Mouse (Mus musculus) embryo, embryonic 10 days (tissue): ENCODE measurements at regions not wholly inside any gene's neighbourhood (a gene's known extent, or its start where the extent isn't known, plus 50 kb on each side); places are given as distances from the start of the nearest gene placed in this dataset.

ENCODE experiments used
- DNase-seq: peaks from one replicate; pipeline ENCODE4 v3.0.0-alpha.2; 2015; ENCODE audit warnings: low spot score

GRCm38 (mm10) chr1:125307223-125307622, 128.3 kb downstream of the Actr3 start:
- DNase-seq = no peak

DNA sequence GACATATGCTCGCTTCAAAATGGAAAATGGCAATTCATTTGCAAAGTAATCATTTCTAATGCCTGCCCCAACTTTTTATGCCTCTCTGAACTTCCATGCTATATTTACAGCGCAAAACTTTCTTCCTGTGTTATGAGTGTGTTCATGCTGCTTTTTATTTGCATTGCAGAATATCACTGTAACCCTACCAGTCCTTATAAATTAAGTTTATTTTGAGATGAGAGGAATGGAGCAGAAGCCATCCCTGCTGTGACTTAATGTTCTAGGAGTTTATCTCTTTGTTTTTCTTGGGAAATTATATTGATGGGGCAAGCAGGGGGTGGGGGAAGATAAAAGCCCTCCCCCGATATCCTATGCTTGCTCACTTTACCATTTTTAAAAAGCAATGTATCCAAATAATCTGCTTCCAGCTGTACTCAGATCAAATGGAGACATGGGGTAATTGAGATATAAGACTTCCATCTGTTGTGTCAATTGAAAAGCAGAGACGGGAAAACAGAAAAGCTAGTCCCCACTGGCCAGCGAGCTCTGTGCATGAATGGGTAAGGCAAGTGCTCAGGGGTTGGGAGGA, 136.9 kb downstream of the Actr3 start:
- no peak for DNase-seq

DNA sequence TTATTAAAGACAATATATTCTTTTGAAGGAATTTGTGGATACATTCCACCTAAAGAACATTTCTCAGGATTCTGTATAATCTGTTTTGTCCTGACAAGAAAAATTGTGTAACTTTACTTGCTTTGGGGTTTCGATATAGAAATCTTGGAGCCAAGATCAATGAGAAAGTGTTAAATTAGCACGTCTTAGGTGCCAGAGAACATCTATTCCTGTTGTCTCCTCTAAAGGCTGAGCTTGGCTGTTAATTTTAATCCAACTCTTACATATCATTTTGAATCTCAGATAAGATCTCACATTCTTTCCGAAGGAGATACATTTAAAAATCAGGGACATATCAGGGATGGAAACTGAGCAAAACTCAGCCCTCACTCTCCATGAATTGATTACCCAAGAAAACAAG, 139.9 kb downstream of the Actr3 start:
- no peak for DNase-seq

DNA sequence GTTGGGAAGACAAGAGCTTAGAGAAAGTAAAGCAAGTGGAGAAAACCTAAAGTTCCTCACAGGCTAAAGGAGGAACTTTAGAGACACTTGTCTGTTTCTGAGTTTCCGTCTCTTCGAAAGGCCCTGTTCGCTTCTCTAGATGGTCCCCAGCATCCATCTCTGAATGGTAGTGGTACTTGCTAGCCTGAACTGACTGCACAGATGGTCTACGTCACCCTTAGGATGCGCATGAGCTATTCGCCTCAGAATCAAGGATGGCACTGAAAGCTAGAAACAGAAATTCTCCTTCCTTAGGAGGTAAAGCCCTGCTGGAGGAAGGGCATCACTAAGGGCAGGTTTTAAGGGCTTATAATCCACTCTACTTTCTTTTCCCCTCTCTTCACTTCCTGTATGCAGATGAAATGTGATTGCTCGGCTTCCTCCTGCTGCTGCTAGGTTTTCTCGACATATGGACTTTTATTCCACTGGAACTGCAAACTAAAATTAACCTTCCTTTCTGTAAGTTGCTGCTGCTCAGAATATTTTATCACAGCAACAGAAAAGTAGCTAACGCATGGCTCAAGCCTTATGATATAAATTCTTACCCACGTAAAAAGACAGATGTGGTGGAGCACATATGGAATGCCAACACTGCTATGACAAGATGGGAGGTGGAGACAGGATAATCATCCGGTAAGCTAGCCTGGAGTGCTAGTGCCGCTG, 145.1 kb downstream of the Actr3 start:
- DNase-seq = no peak

- DNase-seq = no peak
Measured at GRCm38 (mm10) chr1:125286347-125286746, 149.2 kb downstream of the Actr3 start.

GRCm38 (mm10) chr1:125284693-125285092, 150.8 kb downstream of the Actr3 start:
- no peak for DNase-seq

DNA sequence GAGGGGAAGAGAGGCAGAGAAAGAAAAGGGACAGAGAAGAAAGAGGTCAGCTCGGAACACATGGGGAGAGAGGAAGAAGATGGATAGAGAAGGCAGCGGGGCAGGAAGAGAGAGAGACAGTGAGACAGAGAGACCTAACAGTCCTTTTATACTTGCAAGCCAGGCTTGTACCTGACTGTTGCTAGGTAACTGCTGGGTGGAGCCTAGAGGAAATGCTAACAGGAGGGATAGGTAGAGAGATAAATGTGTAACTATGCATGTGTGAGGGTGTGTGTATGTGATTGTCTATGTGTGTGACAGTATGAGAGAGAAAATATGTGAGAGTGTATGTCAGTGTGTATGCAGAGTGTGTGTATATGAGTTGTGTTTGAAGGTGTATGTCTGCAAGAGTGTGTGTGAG, 161.8 kb downstream of the Actr3 start:
- no peak for DNase-seq

DNA sequence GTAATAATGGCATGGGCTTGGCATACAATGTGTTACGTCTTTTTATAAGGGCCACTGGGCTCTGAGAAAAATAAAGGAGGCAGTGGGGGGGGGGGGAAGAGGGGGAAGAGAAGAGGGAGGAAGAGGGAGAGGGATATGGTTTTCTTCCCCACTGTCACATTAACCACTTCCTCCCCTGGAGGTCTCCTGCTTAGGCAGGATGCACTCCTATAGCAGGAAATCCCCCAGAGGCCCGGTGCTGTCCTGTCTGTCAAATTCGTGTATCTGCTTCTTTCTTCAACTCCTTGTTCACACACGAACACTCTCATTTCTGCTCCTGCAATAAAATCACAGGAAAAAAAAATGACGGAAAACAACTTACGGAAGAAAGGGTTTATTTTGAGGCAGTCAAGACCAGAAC, 171.8 kb downstream of the Actr3 start:
- DNase-seq = no peak

GRCm38 (mm10) chr1:125263068-125263467, 172.5 kb downstream of the Actr3 start:
- no peak for DNase-seq

DNA sequence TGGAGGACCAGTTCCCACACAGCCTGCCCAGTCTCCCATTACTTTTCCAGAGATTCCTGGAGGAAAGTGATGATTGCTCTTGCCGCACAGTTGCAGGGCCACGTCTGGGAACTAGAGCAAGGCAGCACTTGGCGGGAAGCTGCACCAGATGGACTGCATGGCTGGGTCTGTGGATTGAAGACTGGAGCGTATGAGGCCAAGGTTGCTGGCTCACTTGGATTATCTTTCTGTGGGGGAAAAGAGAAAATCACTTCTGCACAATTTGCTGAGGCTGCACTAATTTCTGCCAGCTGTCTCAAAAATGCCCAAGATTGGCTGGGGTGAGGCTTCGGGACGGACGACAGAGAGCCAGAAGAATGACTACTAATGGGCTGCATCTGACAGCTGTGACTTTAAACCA, 193.2 kb downstream of the Actr3 start:
- no peak for DNase-seq

DNA sequence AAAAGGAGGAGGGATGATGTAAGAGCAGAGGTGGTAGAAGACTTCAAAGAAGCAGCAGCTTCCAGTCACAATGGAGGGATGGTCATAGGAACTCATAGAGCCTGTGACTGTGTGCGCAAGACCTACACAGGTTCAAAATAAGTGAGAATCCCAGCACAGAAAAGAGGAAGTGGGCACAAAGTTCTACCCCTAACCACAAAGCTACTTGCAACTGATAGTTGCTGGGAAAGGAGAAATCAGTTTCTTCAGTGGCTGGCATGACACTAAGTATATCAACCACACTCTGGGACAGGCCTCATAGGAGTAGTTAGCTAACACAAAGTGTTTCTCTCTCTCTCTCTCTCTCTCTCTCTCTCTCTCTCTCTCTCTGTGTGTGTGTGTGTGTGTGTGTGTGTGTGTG, 193.8 kb downstream of the Actr3 start:
- no peak for DNase-seq

- no peak for DNase-seq
Measured at GRCm38 (mm10) chr1:125237595-125237988, 197.9 kb downstream of the Actr3 start.

DNA sequence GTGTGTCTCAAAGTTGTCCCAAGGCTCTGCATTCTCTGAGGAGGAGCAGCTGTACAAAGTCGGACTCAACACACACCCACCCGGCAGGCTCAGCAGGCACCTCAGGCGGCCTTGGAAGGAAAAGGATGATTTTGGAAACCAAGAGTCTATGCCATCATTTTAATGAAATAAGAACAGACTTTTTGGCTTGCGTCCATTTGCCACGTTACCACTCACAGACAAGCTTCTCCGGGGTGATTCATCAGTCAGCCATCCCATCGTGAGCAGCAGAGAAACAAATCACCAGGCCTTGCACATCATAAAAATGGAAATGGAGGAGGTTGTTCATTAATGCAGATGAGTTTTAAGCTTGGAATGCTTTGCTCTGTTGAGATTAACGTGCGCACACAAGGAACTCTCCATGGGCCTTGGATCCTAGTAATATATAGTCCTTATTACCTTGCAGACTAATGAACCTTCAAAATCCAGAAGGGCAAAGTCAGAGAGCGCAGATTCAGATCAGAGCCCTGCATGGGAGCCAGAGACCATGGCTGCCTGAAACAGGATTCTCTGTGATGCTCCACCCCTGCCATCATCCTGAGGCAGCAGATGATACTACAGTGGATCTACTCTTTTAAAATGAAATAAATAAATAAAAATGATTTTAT, 198.5 kb downstream of the Actr3 start:
- DNase-seq = no peak

GRCm38 (mm10) chr1:125234747-125235146, 200.8 kb downstream of the Actr3 start:
- DNase-seq = no peak

DNA sequence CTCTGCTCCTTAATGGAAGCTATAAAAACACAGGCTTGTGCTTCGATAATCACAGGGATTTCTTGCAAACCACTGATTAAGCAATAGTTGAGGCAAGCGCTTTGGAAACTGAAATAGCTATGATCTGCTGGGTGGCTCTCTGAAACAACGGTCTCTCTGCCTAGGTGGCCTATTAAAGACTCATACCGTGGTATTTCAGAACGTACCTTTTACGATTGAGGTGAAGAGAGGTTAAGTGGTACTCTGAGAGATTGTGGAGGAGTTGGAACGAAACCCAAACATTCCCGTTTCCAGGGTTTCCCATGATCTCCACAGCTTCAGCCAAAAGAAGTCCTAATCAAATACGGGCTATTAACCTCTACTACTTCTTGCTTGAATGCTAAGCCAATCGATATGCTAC, 212.2 kb downstream of the Actr3 start:
- DNase-seq = no peak

DNA sequence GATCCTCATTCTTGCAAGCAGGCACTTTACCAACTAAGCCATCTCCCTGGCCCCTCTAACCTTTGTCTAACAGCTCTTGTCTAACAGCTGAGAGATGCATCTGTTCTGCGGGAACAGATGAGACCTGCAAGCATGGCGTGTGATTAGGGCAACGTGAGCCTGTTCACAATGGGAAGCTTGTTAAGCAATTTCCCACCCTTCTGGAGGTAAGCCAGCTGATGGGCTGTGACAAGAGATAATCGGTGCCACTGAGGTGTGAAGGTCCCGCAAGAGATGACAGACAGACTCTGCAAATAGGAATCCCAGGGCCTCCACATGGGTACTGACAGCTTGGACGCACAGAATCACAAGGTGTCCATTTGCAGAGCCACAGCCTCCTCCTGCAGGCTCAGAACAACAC, 219.3 kb downstream of the Actr3 start:
- DNase-seq = no peak

GRCm38 (mm10) chr1:125187091-125187490, 248.4 kb downstream of the Actr3 start:
- no peak for DNase-seq

DNA sequence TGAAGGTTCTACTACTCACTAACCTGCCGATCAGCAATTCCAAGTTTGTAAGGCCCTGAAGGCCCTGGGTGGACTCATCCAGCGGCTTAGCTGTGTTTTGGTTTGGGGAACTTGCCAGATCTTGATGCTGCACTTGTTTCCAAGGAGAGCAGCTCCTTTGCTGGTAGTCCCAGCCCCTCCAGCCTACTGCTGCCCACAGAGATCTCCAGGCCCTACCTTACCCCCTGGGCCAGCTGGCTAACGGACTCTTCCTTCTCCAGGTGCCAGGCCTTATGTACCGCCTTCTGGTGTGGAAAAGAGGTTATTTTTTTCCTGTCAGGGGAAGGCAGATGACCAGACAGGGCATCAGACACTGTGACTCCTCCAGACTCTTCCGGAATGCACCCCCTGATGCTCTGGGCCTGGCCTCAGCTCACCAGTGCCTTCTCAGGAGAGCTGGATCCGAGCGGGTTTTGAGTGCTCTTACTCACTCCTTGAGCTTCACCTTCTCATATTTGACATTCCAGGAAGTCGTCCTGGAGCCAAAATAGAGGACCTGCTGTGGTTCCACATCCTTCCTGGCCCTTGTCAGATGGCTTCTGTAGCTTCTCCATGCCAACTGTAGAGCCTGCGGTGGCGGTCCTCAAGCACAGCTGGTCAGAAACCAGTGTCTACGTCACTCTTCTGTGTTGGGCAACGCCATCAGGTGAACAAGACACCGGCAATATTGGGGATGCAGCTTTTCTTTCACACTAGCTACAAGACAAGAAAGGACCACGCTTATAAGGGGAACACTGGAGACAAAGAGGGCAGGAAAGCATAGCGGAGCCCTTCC, 259.2 kb downstream of the Actr3 start:
- DNase-seq = no peak

DNA sequence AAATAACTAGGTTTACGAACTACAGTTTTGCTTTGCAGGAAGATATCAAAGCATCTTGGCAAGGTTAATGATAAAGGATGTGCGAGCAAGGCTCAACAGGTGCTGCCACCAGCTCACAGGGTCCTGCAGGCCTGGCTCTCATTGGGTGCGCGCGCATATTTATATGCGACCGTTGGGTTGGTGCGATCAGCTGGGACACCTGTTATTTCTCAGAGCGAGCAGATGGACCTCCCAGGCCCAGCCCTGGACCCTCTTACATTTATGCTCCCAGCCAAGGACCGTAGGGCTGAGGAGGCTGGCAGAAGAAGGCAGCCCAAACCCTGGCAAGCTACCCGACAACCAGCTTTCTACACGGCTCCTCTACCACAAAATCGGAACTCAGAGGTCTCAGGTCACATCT, 260.8 kb downstream of the Actr3 start:
- DNase-seq = no peak

DNA sequence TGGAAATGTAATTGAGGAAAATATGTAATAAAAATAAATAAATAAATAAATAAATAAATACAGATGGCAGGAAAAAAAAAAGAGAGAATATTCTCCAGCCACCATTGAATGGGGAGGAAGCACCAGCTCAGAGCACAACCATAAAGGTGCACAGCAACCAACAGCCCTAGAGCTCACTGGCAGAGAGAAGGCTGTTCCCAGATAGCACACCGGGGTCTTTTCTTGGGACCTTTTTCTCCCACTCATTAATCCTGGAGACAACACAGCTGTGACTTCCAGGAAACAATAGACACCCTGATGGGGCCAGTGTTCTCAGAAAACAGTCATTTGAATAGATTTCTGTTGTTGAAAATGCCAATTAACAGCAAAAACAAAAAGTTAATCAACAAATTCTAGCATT, 263.1 kb downstream of the Actr3 start:
- no peak for DNase-seq

GRCm38 (mm10) chr1:125165226-125165625, 270.3 kb downstream of the Actr3 start:
- DNase-seq = no peak

- DNase-seq = no peak
Measured at GRCm38 (mm10) chr1:125158481-125158880, 277.0 kb downstream of the Actr3 start.

- DNase-seq = no peak
Measured at GRCm38 (mm10) chr1:125156093-125156492, 279.4 kb downstream of the Actr3 start.
